Mouse (Mus musculus): Measurements from ENCODE around the gene Serf1. TPM values are rescaled to one million over a fixed set of nuclear protein-coding genes. Genes with fewer than 3 reads are reported as not detected.
"Not testable (repeated sequence)": the region's sequence is repeated elsewhere in the genome, so short reads cannot be mapped to it uniquely, and the experiment has no call there.

The Serf1 gene
- polyA plus RNA-seq, 1 experiment from 2014 or later = 427 TPM

DNA sequence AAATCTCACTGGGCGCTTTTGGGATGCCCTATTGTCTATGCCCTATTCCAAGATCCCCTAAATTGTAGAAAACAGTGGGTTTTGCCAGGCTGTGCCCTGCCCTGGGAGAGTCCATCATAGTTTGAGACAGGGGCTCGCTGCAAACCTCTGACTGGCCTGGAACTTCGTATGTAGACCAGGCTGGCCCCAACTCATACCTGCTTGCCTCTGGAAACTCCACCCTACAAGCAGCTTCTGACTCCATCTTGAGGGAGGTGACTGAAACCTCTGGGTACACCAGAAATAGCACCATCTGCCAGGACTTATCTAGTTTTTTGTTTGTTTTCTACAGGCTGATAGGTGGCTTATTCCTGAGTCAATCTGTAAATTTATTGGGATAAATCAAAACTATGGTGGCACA is 16.2 kb downstream of the Serf1 start:
- H3K9me3 ChIP-seq (replicated peaks; ENCODE audit: control insufficient read depth, low read length, poor library complexity, severe bottlenecking) = no peaks in the 10 kb centered on the region
- peak overlapping the region; percentile 82 for H3K9ac ChIP-seq (ENCODE audit: low read depth, low read length)
- no peak overlapping the region for H3K27ac ChIP-seq (ENCODE audit: low read length)
- H3K4me1 ChIP-seq (ENCODE audit: control insufficient read depth, insufficient read depth, low read length) = peaks cover 14% of the 10 kb centered on the region
- peak overlapping the region; percentile 61 for H3K4me3 ChIP-seq (ENCODE audit: low read depth, low read length)
- peak overlapping the region; percentile 64 for H3K4me2 ChIP-seq (ENCODE audit: low read length)
- 87% methylated on average over 3 of the region's 3 CpGs for WGBS
- no peaks in the 10 kb centered on the region for H3K27me3 ChIP-seq (ENCODE audit: control insufficient read depth, insufficient read depth, low read depth, low read length)
- ATAC-seq = peak; percentile 36; the same call in 1 of the 2 replicates
- H3K36me3 ChIP-seq (ENCODE audit: control insufficient read depth, insufficient read depth, low read length) = peaks cover 16% of the 10 kb centered on the region

DNA sequence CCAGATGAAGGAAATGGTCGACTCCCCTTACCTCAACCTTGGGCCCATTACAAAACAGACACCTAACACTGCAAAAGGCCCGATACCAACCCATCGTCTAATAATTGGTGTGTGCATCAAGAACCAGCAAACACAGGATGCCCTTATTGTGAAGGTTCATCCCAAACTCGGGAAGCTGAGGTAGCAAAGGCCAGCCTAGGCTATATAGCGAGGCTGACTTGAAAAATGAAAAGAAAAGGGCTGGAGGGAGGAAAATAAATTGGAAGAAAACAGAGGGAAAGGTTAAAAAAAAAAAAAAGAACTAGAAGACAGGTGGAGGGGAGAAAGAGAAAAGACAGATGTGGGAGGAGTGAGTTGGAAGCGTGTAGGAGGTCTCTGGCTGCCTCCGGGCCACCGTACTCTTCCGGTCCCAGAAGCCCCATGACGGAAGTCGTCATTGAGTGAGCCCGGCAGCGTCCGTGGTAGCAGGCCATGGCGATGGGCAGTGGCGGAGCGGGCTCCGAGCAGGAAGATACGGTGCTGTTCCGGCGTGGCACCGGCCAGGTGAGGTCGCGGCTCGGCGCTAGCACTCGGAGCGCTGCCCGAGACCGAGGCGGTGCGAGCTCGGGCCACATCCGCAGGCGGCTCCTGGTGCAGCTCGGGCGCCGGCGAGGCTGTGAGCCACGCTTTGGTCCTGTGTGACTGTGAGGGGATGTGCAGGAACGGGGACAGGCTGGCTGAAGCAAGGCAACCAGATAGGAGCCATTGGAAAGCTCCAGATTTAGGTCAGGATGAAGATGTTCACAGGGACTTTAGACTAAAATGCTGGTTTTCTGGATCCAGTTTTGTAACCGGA is 16.8 kb downstream of the Serf1 start, which contains the start of gene Smn1:
Gene Smn1 (plus strand): TSS at position 430 of the 835 bp plus-strand sequence.
- peak; percentile 98 for ATAC-seq
- peaks cover 20% of the 10 kb centered on the region for H3K36me3 ChIP-seq (ENCODE audit: control insufficient read depth, insufficient read depth, low read length)
- peaks cover 14% of the 10 kb centered on the region for H3K4me1 ChIP-seq (ENCODE audit: control insufficient read depth, insufficient read depth, low read length)
- peak within 1 kb of the TSS; percentile 82 for H3K9ac ChIP-seq (ENCODE audit: low read depth, low read length)
- no peaks in the 10 kb centered on the region for H3K9me3 ChIP-seq (replicated peaks; ENCODE audit: control insufficient read depth, low read length, poor library complexity, severe bottlenecking)
- peak within 1 kb of the TSS; percentile 93 for H3K4me2 ChIP-seq (ENCODE audit: low read length)
- H3K27ac ChIP-seq (ENCODE audit: low read length) = peak within 1 kb of the TSS; percentile 2; the same call in 1 of the 2 replicates
- WGBS = 4% methylated on average over 42 of the region's 42 CpGs
- H3K27me3 ChIP-seq (ENCODE audit: control insufficient read depth, insufficient read depth, low read depth, low read length) = no peaks in the 10 kb centered on the region
- H3K4me3 ChIP-seq (ENCODE audit: low read depth, low read length) = peak within 1 kb of the TSS; percentile 61

- no peak overlapping the region; the same call in 1 of the 2 replicates for H3K27ac ChIP-seq (ENCODE audit: low read length)
- peak overlapping the region; percentile 93 for H3K4me2 ChIP-seq (ENCODE audit: low read length)
- H3K9ac ChIP-seq (ENCODE audit: low read depth, low read length) = peak overlapping the region; percentile 82
- peaks cover 14% of the 10 kb centered on the region for H3K4me1 ChIP-seq (ENCODE audit: control insufficient read depth, insufficient read depth, low read length)
- peak overlapping the region; percentile 61 for H3K4me3 ChIP-seq (ENCODE audit: low read depth, low read length)
- H3K36me3 ChIP-seq (ENCODE audit: control insufficient read depth, insufficient read depth, low read length) = peaks cover 20% of the 10 kb centered on the region
- no peaks in the 10 kb centered on the region for H3K27me3 ChIP-seq (ENCODE audit: control insufficient read depth, insufficient read depth, low read depth, low read length)
- ATAC-seq = peak; percentile 38
- WGBS = 5% methylated on average over 10 of the region's 10 CpGs
- H3K9me3 ChIP-seq (replicated peaks; ENCODE audit: control insufficient read depth, low read length, poor library complexity, severe bottlenecking) = no peaks in the 10 kb centered on the region
Measured at GRCm38 (mm10) chr13:100125258-100125643, 17.4 kb downstream of the Serf1 start.

GRCm38 (mm10) chr13:100141646-100142314 is 34.0 kb downstream of the Serf1 start:
- Histone ChIP-seq H3K4me2 (ENCODE audit: low read length) (no peak overlapping the region), H3K4me3 (ENCODE audit: low read depth, low read length) (no peak overlapping the region), H3K9me3 (replicated peaks; ENCODE audit: control insufficient read depth, low read length, poor library complexity, severe bottlenecking) (no peaks in the 10 kb centered on the region), H3K27me3 (ENCODE audit: control insufficient read depth, insufficient read depth, low read depth, low read length) (no peaks in the 10 kb centered on the region), H3K27ac (ENCODE audit: low read length) (no peak overlapping the region), H3K9ac (ENCODE audit: low read depth, low read length) (no peak overlapping the region), H3K4me1 (ENCODE audit: control insufficient read depth, insufficient read depth, low read length) (no peaks in the 10 kb centered on the region), H3K36me3 (ENCODE audit: control insufficient read depth, insufficient read depth, low read length) (peaks cover 17% of the 10 kb centered on the region)
- WGBS = 90% methylated on average over 8 of the region's 8 CpGs
- ATAC-seq = no peak

GRCm38 (mm10) chr13:100152659-100153058 is 44.8 kb downstream of the Serf1 start:
- H3K4me3 ChIP-seq (ENCODE audit: low read depth, low read length) = no peak overlapping the region
- H3K9me3 ChIP-seq (replicated peaks; ENCODE audit: control insufficient read depth, low read length, poor library complexity, severe bottlenecking) = no peaks in the 10 kb centered on the region
- no peaks in the 10 kb centered on the region for H3K27me3 ChIP-seq (ENCODE audit: control insufficient read depth, insufficient read depth, low read depth, low read length)
- H3K4me2 ChIP-seq (ENCODE audit: low read length) = no peak overlapping the region
- ATAC-seq = no peak
- no peaks in the 10 kb centered on the region for H3K4me1 ChIP-seq (ENCODE audit: control insufficient read depth, insufficient read depth, low read length)
- no peak overlapping the region for H3K9ac ChIP-seq (ENCODE audit: low read depth, low read length)
- no peaks in the 10 kb centered on the region for H3K36me3 ChIP-seq (ENCODE audit: control insufficient read depth, insufficient read depth, low read length)
- no peak overlapping the region for H3K27ac ChIP-seq (ENCODE audit: low read length)
- 47% methylated on average over 1 of the region's 1 CpGs for WGBS

DNA sequence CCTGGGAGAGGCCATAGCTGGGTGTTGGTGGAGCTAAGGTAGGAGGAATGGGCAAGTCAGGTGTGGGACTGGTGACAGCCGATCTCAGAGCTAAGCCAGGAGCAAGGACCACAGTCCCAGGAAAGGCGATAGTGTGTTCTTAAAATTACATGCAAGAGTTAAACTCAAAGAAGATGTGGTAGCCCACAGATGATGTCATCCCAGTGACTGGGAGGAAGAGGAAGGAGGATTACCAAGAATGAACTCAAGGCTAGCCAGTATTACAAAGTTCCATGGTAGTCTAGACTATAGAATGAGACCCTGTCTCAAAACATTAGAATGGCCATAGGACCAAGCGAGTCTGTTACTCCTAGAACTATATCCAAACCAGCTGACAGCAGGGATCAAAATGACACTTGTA is 48.8 kb downstream of the Serf1 start:
- Histone ChIP-seq H3K27ac (ENCODE audit: low read length) (no peak overlapping the region), H3K4me2 (ENCODE audit: low read length) (no peak overlapping the region), H3K36me3 (ENCODE audit: control insufficient read depth, insufficient read depth, low read length) (no peaks in the 10 kb centered on the region), H3K9ac (ENCODE audit: low read depth, low read length) (no peak overlapping the region), H3K27me3 (ENCODE audit: control insufficient read depth, insufficient read depth, low read depth, low read length) (no peaks in the 10 kb centered on the region), H3K4me1 (ENCODE audit: control insufficient read depth, insufficient read depth, low read length) (no peaks in the 10 kb centered on the region), H3K4me3 (ENCODE audit: low read depth, low read length) (no peak overlapping the region), H3K9me3 (replicated peaks; ENCODE audit: control insufficient read depth, low read length, poor library complexity, severe bottlenecking) (no peaks in the 10 kb centered on the region)
- WGBS = 93% methylated on average over 3 of the region's 3 CpGs
- no peak for ATAC-seq

GRCm38 (mm10) chr13:100161171-100161870 is 53.5 kb downstream of the Serf1 start:
- 82% methylated on average over 11 of the region's 11 CpGs for WGBS
- ATAC-seq; H3K4me3 ChIP-seq (ENCODE audit: low read depth, low read length); H3K4me1 ChIP-seq (ENCODE audit: control insufficient read depth, insufficient read depth, low read length); H3K36me3 ChIP-seq (ENCODE audit: control insufficient read depth, insufficient read depth, low read length); H3K9ac ChIP-seq (ENCODE audit: low read depth, low read length); H3K9me3 ChIP-seq (replicated peaks; ENCODE audit: control insufficient read depth, low read length, poor library complexity, severe bottlenecking); H3K27me3 ChIP-seq (ENCODE audit: control insufficient read depth, insufficient read depth, low read depth, low read length); H3K27ac ChIP-seq (ENCODE audit: low read length); H3K4me2 ChIP-seq (ENCODE audit: low read length): not testable (repeated sequence)

DNA sequence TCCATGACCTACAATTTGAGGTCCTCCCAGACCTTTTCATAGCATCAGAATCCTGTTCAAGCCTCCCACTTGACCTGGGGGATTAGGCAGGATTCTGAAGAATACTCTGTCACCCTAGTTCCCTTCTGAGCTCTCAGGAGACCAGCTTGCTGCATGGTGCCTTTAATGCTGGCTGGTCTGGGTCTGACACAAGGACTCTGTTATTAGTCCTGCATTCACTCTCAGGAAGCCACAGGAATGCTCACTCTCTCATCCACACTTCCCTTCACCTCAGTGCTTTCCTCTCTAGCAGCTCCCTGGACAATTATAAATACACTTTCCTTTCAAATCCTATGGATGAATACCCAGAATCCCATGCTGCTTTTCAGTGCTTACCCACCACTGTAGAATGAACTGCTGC is 54.7 kb downstream of the Serf1 start:
- not testable (repeated sequence) for H3K4me1 ChIP-seq (ENCODE audit: control insufficient read depth, insufficient read depth, low read length); H3K36me3 ChIP-seq (ENCODE audit: control insufficient read depth, insufficient read depth, low read length); ATAC-seq; H3K27me3 ChIP-seq (ENCODE audit: control insufficient read depth, insufficient read depth, low read depth, low read length); H3K4me2 ChIP-seq (ENCODE audit: low read length); H3K9me3 ChIP-seq (replicated peaks; ENCODE audit: control insufficient read depth, low read length, poor library complexity, severe bottlenecking); H3K27ac ChIP-seq (ENCODE audit: low read length); H3K9ac ChIP-seq (ENCODE audit: low read depth, low read length); H3K4me3 ChIP-seq (ENCODE audit: low read depth, low read length)
